Mouse (Mus musculus) heart, embryonic 15.5 days (tissue): Measurements from ENCODE around the gene Camk2g. TPM values are rescaled to one million over a fixed set of nuclear protein-coding genes. Genes with fewer than 3 reads are reported as not detected.
A peak's percentile ranks its signal among the peaks of the same experiment; 100 is the strongest.
"Not testable (repeated sequence)": the region's sequence is repeated elsewhere in the genome, so short reads cannot be mapped to it uniquely, and the experiment has no call there.

Experiments used
- ATAC-seq: fragments of 200-750 bp; cut with Nextera tagmentation; replicated peaks from 2 replicates; pipeline ENCODE4 v1.8.0; 2017; ENCODE audit warnings: low read depth, moderate TSS enrichment; ENCODE audit not compliant: insufficient number of reproducible peaks, insufficient read depth, low FRiP score
- H3K27ac ChIP-seq: fragments of 300-500 bp; sonication (generic); 2 replicates; pipeline ENCODE4 v1.5.1; 2015; ENCODE audit warnings: mild to moderate bottlenecking, inconsistent platforms
- H3K27me3 ChIP-seq: fragments of 300-500 bp; sonication (generic); 2 replicates; pipeline ENCODE4 v1.6.1; 2015; ENCODE audit warnings: inconsistent platforms
- H3K36me3 ChIP-seq: fragments of 300-500 bp; sonication (generic); 2 replicates; pipeline ENCODE4 v1.6.1; 2015; ENCODE audit warnings: mild to moderate bottlenecking, inconsistent platforms
- H3K4me1 ChIP-seq: fragments of 300-500 bp; sonication (generic); replicated peaks from 2 replicates; pipeline ENCODE4 v1.6.1; 2015; ENCODE audit warnings: inconsistent platforms
- H3K4me2 ChIP-seq: fragments of 300-500 bp; sonication (generic); 2 replicates; pipeline ENCODE4 v1.6.1; 2015; ENCODE audit warnings: inconsistent platforms, mild to moderate bottlenecking, moderate library complexity
- H3K4me3 ChIP-seq: fragments of 300-500 bp; sonication (generic); 2 replicates; pipeline ENCODE4 v1.5.1; 2015; ENCODE audit warnings: mild to moderate bottlenecking, inconsistent platforms
- H3K9ac ChIP-seq: fragments of 300-500 bp; sonication (generic); 2 replicates; pipeline ENCODE4 v1.6.1; 2015; ENCODE audit warnings: mild to moderate bottlenecking, inconsistent platforms
- H3K9me3 ChIP-seq: fragments of 300-500 bp; sonication (generic); replicated peaks from 2 replicates; pipeline ENCODE4 v1.6.1; 2016; ENCODE audit warnings: inconsistent platforms
- WGBS: fragments of 180-500 bp; shearing (Covaris S2); methylation state at CpG from one replicate; pipeline ENCODE4 v1.1.7; 2015; ENCODE audit warnings: mixed read lengths; 5-methylcytosine and 5-hydroxymethylcytosine counted together
- polyA plus RNA-seq: library from polyadenylated mRNA; unstranded; fragments of >200 nt; fragmentation: Nextera tagmentation; extraction: Ambion mirVana; gene quantifications from 2 replicates; pipeline ENCODE4 v1.2.1, GENCODE M21; 2015

Camk2g gene
- polyA plus RNA-seq, 1 experiment from 2014 or later, result 75.7 TPM

GRCm38 (mm10) chr14:20719767-20720166 lies 74.1 kb downstream of the Camk2g start:
- Histone ChIP-seq H3K27ac (no peak overlapping the region), H3K36me3 (peaks cover 99% of the 10 kb centered on the region), H3K4me2 (no peak overlapping the region), H3K4me3 (no peak overlapping the region), H3K9ac (no peak overlapping the region), H3K4me1 (peaks cover 4% of the 10 kb centered on the region; the same call in 1 of the 2 replicates), H3K27me3 (no peaks in the 10 kb centered on the region), H3K9me3 (no peaks in the 10 kb centered on the region)
- WGBS, result 91% methylated on average over 12 of the region's 12 CpGs
- ATAC-seq, result no peak

GRCm38 (mm10) chr14:20718443-20718842 lies 75.4 kb downstream of the Camk2g start:
- ATAC-seq, result no peak
- Histone ChIP-seq H3K9ac (no peak overlapping the region), H3K27me3 (no peaks in the 10 kb centered on the region), H3K4me3 (no peak overlapping the region), H3K4me2 (no peak overlapping the region), H3K4me1 (peaks cover 14% of the 10 kb centered on the region), H3K27ac (no peak overlapping the region), H3K9me3 (no peaks in the 10 kb centered on the region), H3K36me3 (peaks cover 99% of the 10 kb centered on the region)
- 90% methylated on average over 10 of the region's 10 CpGs for WGBS

GRCm38 (mm10) chr14:20713832-20714231 lies 80.1 kb downstream of the Camk2g start:
- H3K4me2 ChIP-seq, result peak overlapping the region; percentile 3; the same call in 1 of the 2 replicates
- H3K9ac ChIP-seq, result 0 out of 2 replicates have a peak overlapping the region, but pooled peaks have one; percentile 23
- H3K36me3 ChIP-seq, result peaks cover 85% of the 10 kb centered on the region
- H3K27me3 ChIP-seq, result no peaks in the 10 kb centered on the region
- peaks cover 29% of the 10 kb centered on the region for H3K4me1 ChIP-seq
- no peaks in the 10 kb centered on the region for H3K9me3 ChIP-seq
- ATAC-seq, result peak; percentile 61
- 32% methylated on average over 11 of the region's 11 CpGs for WGBS
- peak overlapping the region; percentile 77 for H3K27ac ChIP-seq
- no peak overlapping the region for H3K4me3 ChIP-seq

GRCm38 (mm10) chr14:20708239-20708638 lies 85.6 kb downstream of the Camk2g start:
- WGBS, result 4% methylated on average over 10 of the region's 10 CpGs
- peaks cover 31% of the 10 kb centered on the region for H3K4me1 ChIP-seq
- ATAC-seq, result no peak

GRCm38 (mm10) chr14:20707201-20708190 lies 86.4 kb downstream of the Camk2g start, which contains the start of gene Zswim8:
TSS of gene Zswim8 (plus strand) at chr14:20707552.
- WGBS, result under 1% methylated on average over 72 of the region's 80 CpGs
- ATAC-seq, result peak; percentile 87
- peak within 1 kb of the TSS; percentile 91 for H3K27ac ChIP-seq
- H3K4me2 ChIP-seq, result peak within 1 kb of the TSS; percentile 81
- H3K4me3 ChIP-seq, result peak within 1 kb of the TSS; percentile 81
- peak within 1 kb of the TSS; percentile 95 for H3K9ac ChIP-seq
- H3K9me3 ChIP-seq, result no peaks in the 10 kb centered on the region
- no peaks in the 10 kb centered on the region for H3K27me3 ChIP-seq
- H3K4me1 ChIP-seq, result peaks cover 29% of the 10 kb centered on the region
- H3K36me3 ChIP-seq, result peaks cover 28% of the 10 kb centered on the region

More at GRCm38 (mm10) chr14:20708239-20708638, 85.6 kb downstream of the Camk2g start:
- Histone ChIP-seq H3K9me3 (no peaks in the 10 kb centered on the region), H3K9ac (peak overlapping the region; percentile 95), H3K4me3 (peak overlapping the region; percentile 81), H3K27me3 (no peaks in the 10 kb centered on the region), H3K4me2 (peak overlapping the region; percentile 81), H3K36me3 (peaks cover 35% of the 10 kb centered on the region), H3K27ac (peak overlapping the region; percentile 91)

GRCm38 (mm10) chr14:20703461-20703860 lies 90.4 kb downstream of the Camk2g start:
- peaks cover 38% of the 10 kb centered on the region for H3K4me1 ChIP-seq
- 8% methylated on average over 8 of the region's 8 CpGs for WGBS
- not testable (repeated sequence) for H3K27me3 ChIP-seq, H3K9me3 ChIP-seq, ATAC-seq
- peak overlapping the region; percentile 71 for H3K9ac ChIP-seq
- peak overlapping the region; percentile 90 for H3K27ac ChIP-seq
- H3K4me2 ChIP-seq, result peak overlapping the region; percentile 70
- H3K4me3 ChIP-seq, result peak overlapping the region; percentile 65
- H3K36me3 ChIP-seq, result 0 out of 2 replicates have a peak, but pooled peaks cover 11% of the 10 kb centered on the region

- H3K36me3 ChIP-seq, result peaks cover 13% of the 10 kb centered on the region; the same call in 1 of the 2 replicates
- H3K27me3 ChIP-seq, result no peaks in the 10 kb centered on the region
- whole genome bisulfite sequencing, result under 1% methylated on average over 61 of the region's 61 CpGs
- H3K4me3 ChIP-seq, result peak within 1 kb of the TSS; percentile 65
- H3K9me3 ChIP-seq, result no peaks in the 10 kb centered on the region
- H3K27ac ChIP-seq, result peak within 1 kb of the TSS; percentile 90
- H3K4me2 ChIP-seq, result peak within 1 kb of the TSS; percentile 70
- ATAC-seq, result peak; percentile 76
- H3K9ac ChIP-seq, result peak within 1 kb of the TSS; percentile 71
- peaks cover 42% of the 10 kb centered on the region for H3K4me1 ChIP-seq
Measured at GRCm38 (mm10) chr14:20702741-20703381, 91.0 kb downstream of the Camk2g start, which contains the start of gene Chchd1. TSS of gene Chchd1 (plus strand) at chr14:20703006.

- Histone ChIP-seq H3K9me3 (no peaks in the 10 kb centered on the region), H3K4me2 (peak overlapping the region; percentile 70), H3K27me3 (no peaks in the 10 kb centered on the region), H3K36me3 (peaks cover 13% of the 10 kb centered on the region; the same call in 1 of the 2 replicates), H3K4me1 (peaks cover 47% of the 10 kb centered on the region), H3K9ac (peak overlapping the region; percentile 71), H3K4me3 (peak overlapping the region; percentile 65), H3K27ac (peak overlapping the region; percentile 90)
- peak; percentile 14 for ATAC-seq
- WGBS, result 7% methylated on average over 15 of the region's 15 CpGs
Measured at GRCm38 (mm10) chr14:20702096-20702740, 91.7 kb downstream of the Camk2g start.

GRCm38 (mm10) chr14:20701554-20701953 lies 92.3 kb downstream of the Camk2g start:
- Histone ChIP-seq H3K4me1 (peaks cover 50% of the 10 kb centered on the region), H3K4me3 (peak overlapping the region; percentile 65), H3K9me3 (no peaks in the 10 kb centered on the region), H3K27me3 (no peaks in the 10 kb centered on the region), H3K4me2 (peak overlapping the region; percentile 70), H3K9ac (peak overlapping the region; percentile 71), H3K27ac (peak overlapping the region; percentile 90), H3K36me3 (peaks cover 13% of the 10 kb centered on the region; the same call in 1 of the 2 replicates)
- ATAC-seq, result no peak
- WGBS, result 66% methylated on average over 8 of the region's 8 CpGs

GRCm38 (mm10) chr14:20700362-20700761 lies 93.5 kb downstream of the Camk2g start:
- WGBS, result 72% methylated on average over 3 of the region's 3 CpGs
- Histone ChIP-seq H3K36me3 (peaks cover 13% of the 10 kb centered on the region; the same call in 1 of the 2 replicates), H3K4me2 (no peak overlapping the region), H3K9ac (no peak overlapping the region), H3K4me3 (no peak overlapping the region), H3K9me3 (no peaks in the 10 kb centered on the region), H3K27ac (no peak overlapping the region), H3K27me3 (no peaks in the 10 kb centered on the region), H3K4me1 (peaks cover 61% of the 10 kb centered on the region)
- ATAC-seq, result no peak
